Mouse (Mus musculus): Measurements from ENCODE around the gene Lmx1b.

DNA sequence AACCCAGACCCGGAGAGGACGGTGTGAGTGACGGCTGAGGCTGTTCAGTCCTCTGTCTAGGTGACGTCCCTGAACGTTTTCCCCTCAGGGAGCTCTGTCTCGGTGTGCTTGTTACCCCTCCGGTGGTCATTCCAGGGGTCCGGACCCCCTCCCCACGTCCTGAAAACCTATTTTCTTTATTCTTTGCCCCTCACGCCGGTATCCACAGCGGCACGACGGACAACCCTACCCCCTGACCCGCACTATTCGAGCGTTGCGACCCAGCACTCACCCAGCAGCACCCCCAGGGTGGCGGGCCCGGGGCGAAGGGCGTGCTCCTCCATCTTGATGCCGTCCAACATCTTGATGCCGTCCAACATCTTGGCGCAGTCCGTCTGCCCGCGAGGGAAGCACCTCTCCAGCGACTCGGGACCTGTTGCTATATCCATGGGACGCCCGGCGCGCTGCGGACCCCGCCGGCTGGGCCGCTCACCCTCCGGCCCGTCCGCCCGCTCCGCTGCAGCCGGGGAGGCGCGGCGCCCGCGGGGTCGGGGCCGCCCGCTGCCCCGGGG lies at the start of gene Lmx1b:
- no peak for TF ChIP-seq POLR2A (IDR thresholded peaks at IDR 0.05; ENCODE audit: low read depth, low read length)
- no peak for TF ChIP-seq CTCF (IDR thresholded peaks at IDR 0.05; ENCODE audit: extremely low read depth, insufficient read depth, insufficient read length, insufficient replicate concordance)
